Mouse (Mus musculus) hindbrain, embryonic 12.5 days (tissue): ENCODE measurements at regions not wholly inside any gene's neighbourhood (a gene's known extent, or its start where the extent isn't known, plus 50 kb on each side); places are given as distances from the start of the nearest gene placed in this dataset.
A peak's percentile ranks its signal among the peaks of the same experiment; 100 is the strongest.
"Not testable (repeated sequence)": the region's sequence is repeated elsewhere in the genome, so short reads cannot be mapped to it uniquely, and the experiment has no call there.

Experiments
- ATAC-seq: fragments of 200-750 bp; cut with Nextera tagmentation; 2 replicates; pipeline ENCODE4 v1.8.0; 2017; ENCODE audit warnings: moderate TSS enrichment; ENCODE audit not compliant: low FRiP score
- H3K27ac ChIP-seq: fragments of 300-500 bp; sonication (generic); 2 replicates; pipeline ENCODE4 v1.5.1; 2016; ENCODE audit warnings: mild to moderate bottlenecking
- H3K27me3 ChIP-seq: fragments of 300-500 bp; sonication (generic); 2 replicates; pipeline ENCODE4 v1.6.1; 2016; ENCODE audit warnings: mild to moderate bottlenecking
- H3K36me3 ChIP-seq: fragments of 300-500 bp; sonication (generic); 2 replicates; pipeline ENCODE4 v1.6.1; 2016; ENCODE audit warnings: mild to moderate bottlenecking
- H3K4me1 ChIP-seq: fragments of 300-500 bp; sonication (generic); 2 replicates; pipeline ENCODE4 v1.6.1; 2016
- H3K4me2 ChIP-seq: fragments of 300-500 bp; sonication (generic); replicated peaks from 2 replicates; pipeline ENCODE4 v1.6.1; 2016; ENCODE audit warnings: mild to moderate bottlenecking
- H3K4me3 ChIP-seq: fragments of 300-500 bp; sonication (generic); 2 replicates; pipeline ENCODE4 v1.5.1; 2016; ENCODE audit warnings: mild to moderate bottlenecking
- H3K9ac ChIP-seq: fragments of 300-500 bp; sonication (generic); 2 replicates; pipeline ENCODE4 v1.6.1; 2016; ENCODE audit warnings: mild to moderate bottlenecking, moderate library complexity
- H3K9me3 ChIP-seq: fragments of 300-500 bp; sonication (generic); replicated peaks from 2 replicates; pipeline ENCODE4 v1.6.1; 2016; ENCODE audit warnings: mild to moderate bottlenecking
- WGBS: fragments of 180-500 bp; shearing (Covaris S2); methylation state at CpG from one replicate; pipeline ENCODE4 v1.1.7; 2016; 5-methylcytosine and 5-hydroxymethylcytosine counted together

DNA sequence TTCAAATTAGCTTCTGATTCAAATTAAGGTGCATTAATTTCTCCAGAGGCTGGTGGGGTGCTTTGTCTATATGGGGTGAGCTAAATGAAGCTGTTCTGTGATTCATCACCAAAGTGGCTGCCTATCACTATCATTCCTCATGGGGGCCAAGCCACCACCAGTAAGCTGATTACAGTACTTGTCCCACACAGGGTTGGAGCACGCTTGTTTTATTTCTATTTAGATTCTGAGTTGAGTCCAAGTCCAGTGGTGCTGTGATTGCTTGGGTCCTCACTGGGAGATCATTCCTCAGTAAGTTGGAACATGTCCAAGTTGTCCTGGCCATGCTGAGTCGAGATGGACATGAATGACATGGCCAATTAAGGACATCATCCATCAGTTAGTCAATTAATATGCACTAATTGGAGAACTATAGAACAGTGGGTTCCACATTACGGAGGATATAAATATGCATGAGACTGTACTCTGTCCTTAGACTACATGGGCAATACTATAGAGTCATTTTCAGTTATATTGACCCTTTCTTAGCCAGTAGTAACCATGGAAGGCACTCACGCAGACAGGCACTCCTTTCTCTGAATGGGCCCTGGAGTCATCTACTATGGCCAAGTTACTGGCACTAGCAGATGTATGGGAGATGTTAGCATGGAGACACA is 105.3 kb upstream of the Tacr1 start:
- no peak overlapping the region for H3K9ac ChIP-seq
- WGBS = 52% methylated on average over 4 of the region's 4 CpGs
- no peaks in the 10 kb centered on the region for H3K27me3 ChIP-seq
- no peaks in the 10 kb centered on the region for H3K4me1 ChIP-seq
- H3K9me3 ChIP-seq = no peaks in the 10 kb centered on the region
- no peak overlapping the region for H3K27ac ChIP-seq
- ATAC-seq = peak; percentile 88
- no peaks in the 10 kb centered on the region for H3K36me3 ChIP-seq
- H3K4me2 ChIP-seq = no peak overlapping the region
- H3K4me3 ChIP-seq = no peak overlapping the region

DNA sequence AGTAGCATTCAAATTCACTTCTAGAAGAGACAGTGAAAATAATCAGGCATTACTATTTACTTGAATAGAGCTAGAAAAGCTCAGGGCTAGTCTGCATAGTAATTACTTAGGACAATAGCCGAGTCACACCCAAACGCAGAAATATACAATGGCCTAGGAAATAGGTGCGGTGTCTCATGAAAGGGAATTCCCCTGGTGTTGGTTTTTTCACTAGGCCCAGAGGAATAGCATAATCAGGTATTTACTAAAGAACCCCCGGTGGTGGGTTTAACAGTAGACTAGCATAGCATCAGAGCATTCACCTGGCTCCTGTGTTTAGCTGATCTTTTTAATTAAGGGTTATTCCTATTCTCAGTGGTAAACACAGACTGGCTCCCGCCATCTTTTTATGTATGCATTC is 99.9 kb upstream of the Tacr1 start:
- not testable (repeated sequence) for H3K27me3 ChIP-seq, H3K36me3 ChIP-seq, H3K4me2 ChIP-seq, ATAC-seq, H3K9me3 ChIP-seq, H3K4me1 ChIP-seq, H3K27ac ChIP-seq, H3K4me3 ChIP-seq, H3K9ac ChIP-seq
- 64% methylated on average over 5 of the region's 5 CpGs for WGBS

DNA sequence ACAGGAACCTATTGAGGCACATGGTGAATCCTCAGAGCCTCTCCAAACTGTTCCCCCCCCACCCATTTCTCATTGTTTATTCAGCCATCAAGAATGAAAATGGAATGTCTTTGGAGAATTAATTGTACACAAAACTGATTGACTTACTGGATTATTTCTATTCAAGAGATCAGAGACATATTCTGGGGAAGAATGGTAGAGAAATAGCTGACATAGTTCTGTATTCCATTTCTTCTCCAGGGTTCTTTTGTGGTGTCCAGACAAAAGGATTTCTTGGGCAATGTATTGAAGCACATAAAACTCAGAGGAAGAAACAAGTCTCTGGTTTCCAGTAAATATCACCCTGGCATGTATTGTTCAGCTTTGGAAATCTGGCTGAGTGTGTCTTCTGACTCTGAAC is 88.4 kb upstream of the Tacr1 start:
- Histone ChIP-seq H3K4me1 (no peaks in the 10 kb centered on the region), H3K9ac (no peak overlapping the region), H3K9me3 (no peaks in the 10 kb centered on the region), H3K27ac (no peak overlapping the region), H3K27me3 (no peaks in the 10 kb centered on the region), H3K4me3 (no peak overlapping the region), H3K4me2 (no peak overlapping the region), H3K36me3 (no peaks in the 10 kb centered on the region)
- ATAC-seq = no peak
